In the genomic region with DNA sequence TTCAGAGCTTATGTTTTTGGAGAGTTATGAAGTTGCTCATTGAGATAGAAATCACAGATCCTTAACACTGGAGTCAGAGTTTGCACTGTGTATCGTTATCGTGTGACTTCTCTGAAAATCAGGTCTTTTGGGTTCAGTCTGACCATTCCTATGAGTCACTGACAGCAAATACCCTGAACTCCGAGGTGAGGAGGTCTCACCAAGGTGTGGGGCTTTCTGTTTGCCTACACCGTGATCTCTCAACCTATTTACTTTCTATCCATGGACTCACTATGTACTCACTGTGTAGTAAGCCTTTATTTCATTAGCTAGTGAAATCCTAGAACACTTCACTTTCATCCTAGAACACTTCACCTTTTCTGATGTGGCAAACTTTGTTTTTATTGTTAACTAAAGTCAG, we compare ENCODE assay signal across 24 mouse cellular contexts.
"Had no signal": no experiment of that assay in that cellular context is flagged by ENCODE, and none has a peak within 500 bp of the region (broad histone marks: within the 10 kb centered on the region; RNA-seq: fewer than 3 reads in every experiment).

No protein-coding gene starts in this region.

- H3K9ac ChIP-seq: forebrain, postnatal 0 days; heart, embryonic 13.5 days; heart, embryonic 15.5 days; hindbrain, embryonic 13.5 days; hindbrain, embryonic 15.5 days; kidney, embryonic 15.5 days; limb, embryonic 12.5 days had no signal

- H3K9me3 ChIP-seq: hindbrain, embryonic 15.5 days; limb, embryonic 10.5 days had no signal

- H3K36me3 ChIP-seq: hindbrain, embryonic 15.5 days had no signal

- H3K4me2 ChIP-seq: heart, embryonic 11.5 days; heart, embryonic 13.5 days; heart, embryonic 15.5 days; hindbrain, embryonic 13.5 days; hindbrain, embryonic 15.5 days; kidney, embryonic 15.5 days; limb, embryonic 12.5 days had no signal

- H3K27ac ChIP-seq: heart, embryonic 13.5 days; heart, embryonic 15.5 days; hindbrain, embryonic 13.5 days; hindbrain, embryonic 15.5 days; hindbrain, postnatal 0 days; kidney, embryonic 15.5 days; kidney, postnatal 0 days; limb, embryonic 10.5 days; limb, embryonic 12.5 days had no signal

- H3K27me3 ChIP-seq: heart, embryonic 13.5 days; heart, embryonic 15.5 days; hindbrain, embryonic 13.5 days; hindbrain, embryonic 15.5 days; kidney, embryonic 15.5 days; limb, embryonic 12.5 days had no signal

- H3K4me3 ChIP-seq: heart, embryonic 13.5 days; heart, embryonic 15.5 days; hindbrain, embryonic 13.5 days; hindbrain, embryonic 15.5 days; kidney, embryonic 15.5 days; limb, embryonic 10.5 days; limb, embryonic 12.5 days had no signal

- ATAC-seq: forebrain, postnatal 0 days; hindbrain, postnatal 0 days; intestine, embryonic 16.5 days had no signal

- H3K4me1 ChIP-seq: heart, embryonic 13.5 days; heart, embryonic 15.5 days; hindbrain, embryonic 13.5 days; hindbrain, embryonic 15.5 days had no signal

- DNase-seq: forebrain, postnatal 0 days; gastrocnemius, postnatal 14 days; gastrocnemius, postnatal 36 days; heart, adult 18-20 months; heart, postnatal 14 days; heart, postnatal 36 days; kidney, adult 11 months; kidney, adult 2 months; kidney, adult 9 months; kidney, postnatal 14 days; kidney, postnatal 36 days; layer of hippocampus, adult 9-11 months; layer of hippocampus, postnatal 36 days had no signal
